In the genomic region with DNA sequence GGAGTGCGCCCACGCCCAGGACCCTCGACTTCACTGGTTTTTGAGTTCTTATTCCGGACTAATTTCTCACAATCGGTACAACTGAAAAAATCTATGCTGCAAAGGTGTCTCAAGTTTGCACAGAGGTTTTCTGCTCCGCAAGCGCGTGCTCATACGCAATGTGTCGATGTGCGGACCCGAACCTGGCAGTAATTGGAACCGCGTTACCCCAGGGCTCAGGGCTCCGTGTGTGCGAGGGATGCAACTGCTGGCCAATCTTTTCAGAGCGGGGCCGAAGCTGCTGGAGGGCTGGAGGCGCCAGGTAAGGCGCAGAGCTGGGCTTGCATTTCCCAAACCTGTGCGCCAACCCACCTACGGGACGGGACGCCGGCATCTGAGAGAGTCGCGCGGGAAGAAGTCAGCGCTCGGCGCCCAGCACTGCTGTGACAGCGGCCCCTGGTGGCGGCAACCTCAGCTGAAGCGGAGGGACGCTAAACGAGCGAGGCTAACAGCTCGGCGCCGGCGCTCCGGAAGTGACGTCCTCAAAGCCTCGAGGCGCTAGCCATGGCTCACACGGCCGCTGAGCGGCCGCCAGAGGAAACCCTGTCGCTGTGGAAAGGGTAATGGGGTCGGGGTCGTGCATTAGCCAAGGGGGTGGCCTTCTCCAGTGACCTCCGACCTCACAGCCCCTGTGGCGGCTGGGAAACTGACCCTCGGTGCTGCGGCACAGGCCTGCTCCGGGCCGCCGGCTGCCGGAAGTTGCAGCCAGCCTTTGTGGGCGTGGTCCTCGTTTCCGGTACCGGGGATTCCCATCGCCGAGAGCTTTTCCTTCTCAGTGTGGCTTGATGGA, we compare ENCODE assay signal across 7 mouse cellular contexts. TPM values are rescaled to one million over a fixed set of nuclear protein-coding genes. Genes with fewer than 3 reads are reported as not detected.
DNase-seq lines count a peak whose midpoint lies in the region; ATAC-seq lines count a peak whose summit lies in the region.

A gene (plus strand): TSS at position 487 of the 829 bp plus-strand sequence.

- H3K4me1 ChIP-seq in embryonic facial prominence, embryonic 12.5 days: peaks cover 11% of the 10 kb centered on the region
- peaks cover 9% of the 10 kb centered on the region; the same call in 1 of the 2 replicates for H3K4me1 ChIP-seq in limb, embryonic 11.5 days (ENCODE audit: control insufficient read depth, insufficient read depth, low read length)
- H3K4me1 ChIP-seq in midbrain, embryonic 14.5 days (ENCODE audit: control insufficient read depth, insufficient read depth, low read length): peaks cover 16% of the 10 kb centered on the region

- H3K4me3 ChIP-seq in embryonic facial prominence, embryonic 12.5 days: peak within 1 kb of the TSS; percentile 83
- H3K4me3 ChIP-seq in limb, embryonic 11.5 days (ENCODE audit: low read depth, low read length): peak within 1 kb of the TSS; percentile 75
- peak within 1 kb of the TSS; percentile 82 for H3K4me3 ChIP-seq in midbrain, embryonic 14.5 days (replicated peaks; ENCODE audit: low read depth, low read length)

- H3K9me3 ChIP-seq in embryonic facial prominence, embryonic 12.5 days: no peaks in the 10 kb centered on the region
- no peaks in the 10 kb centered on the region for H3K9me3 ChIP-seq in limb, embryonic 11.5 days (ENCODE audit: control insufficient read depth, low read length)
- H3K9me3 ChIP-seq in midbrain, embryonic 14.5 days (ENCODE audit: control insufficient read depth, low read length): no peaks in the 10 kb centered on the region

- DNase-seq in adrenal gland, postnatal 25 days: peak; percentile 100
- DNase-seq in heart, adult 11 months: peak; percentile 99
- DNase-seq in kidney, adult 18-20 months: peak; percentile 99
- DNase-seq in limb, embryonic 11.5 days (ENCODE audit: low spot score): peak; percentile 100
- DNase-seq in midbrain, embryonic 14.5 days: peak; percentile 100
- peak; percentile 94 to 99 for DNase-seq in spleen, adult 18-20 months

- peaks cover 10% of the 10 kb centered on the region; the same call in 1 of the 2 replicates for H3K36me3 ChIP-seq in embryonic facial prominence, embryonic 12.5 days
- H3K36me3 ChIP-seq in limb, embryonic 11.5 days (ENCODE audit: control insufficient read depth, insufficient read depth, low read length): no peaks in the 10 kb centered on the region; the same call in 1 of the 2 replicates
- H3K36me3 ChIP-seq in midbrain, embryonic 14.5 days (ENCODE audit: control insufficient read depth, insufficient read depth, low read length): 0 out of 2 replicates have a peak, but pooled peaks cover 4% of the 10 kb centered on the region

- peak within 1 kb of the TSS; percentile 81 for H3K4me2 ChIP-seq in embryonic facial prominence, embryonic 12.5 days (replicated peaks)
- peak within 1 kb of the TSS; percentile 84 for H3K4me2 ChIP-seq in limb, embryonic 11.5 days (ENCODE audit: low read depth, severe bottlenecking)
- peak within 1 kb of the TSS; percentile 91 for H3K4me2 ChIP-seq in midbrain, embryonic 14.5 days (ENCODE audit: low read length)

- peak within 1 kb of the TSS; percentile 87 for H3K9ac ChIP-seq in embryonic facial prominence, embryonic 12.5 days
- peak within 1 kb of the TSS; percentile 91 for H3K9ac ChIP-seq in limb, embryonic 11.5 days (ENCODE audit: low read length)
- peak within 1 kb of the TSS; percentile 85 for H3K9ac ChIP-seq in midbrain, embryonic 14.5 days (replicated peaks; ENCODE audit: low read length)

- WGBS in embryonic facial prominence, embryonic 12.5 days: under 1% methylated on average over 66 of the region's 66 CpGs
- 1% methylated on average over 66 of the region's 66 CpGs for WGBS in limb, embryonic 11.5 days
- under 1% methylated on average over 66 of the region's 66 CpGs for WGBS in midbrain, embryonic 14.5 days

- peak within 1 kb of the TSS; percentile 87 for H3K27ac ChIP-seq in embryonic facial prominence, embryonic 12.5 days
- peak within 1 kb of the TSS; percentile 57 for H3K27ac ChIP-seq in limb, embryonic 11.5 days (replicated peaks; ENCODE audit: low read depth, low read length)
- H3K27ac ChIP-seq in midbrain, embryonic 14.5 days (replicated peaks; ENCODE audit: low read depth, low read length): peak within 1 kb of the TSS; percentile 96

- peak; percentile 91 for ATAC-seq in embryonic facial prominence, embryonic 12.5 days (ENCODE audit: insufficient number of reproducible peaks, insufficient read depth, low FRiP score, low TSS enrichment)
- peak; percentile 92 for ATAC-seq in limb, embryonic 11.5 days (ENCODE audit: insufficient number of reproducible peaks, low FRiP score, low TSS enrichment, low read depth)
- peak; percentile 96 for ATAC-seq in midbrain, embryonic 14.5 days (ENCODE audit: low FRiP score, low TSS enrichment)

- no peaks in the 10 kb centered on the region for H3K27me3 ChIP-seq in embryonic facial prominence, embryonic 12.5 days
- H3K27me3 ChIP-seq in limb, embryonic 11.5 days (ENCODE audit: control insufficient read depth, insufficient read depth, low read length): no peaks in the 10 kb centered on the region
- no peaks in the 10 kb centered on the region for H3K27me3 ChIP-seq in midbrain, embryonic 14.5 days (ENCODE audit: control insufficient read depth, insufficient read depth, low read length)

RNA-seq across cellular contexts. Expression of the gene that starts here (rescaled TPM):
- total RNA-seq in adrenal gland, postnatal 25 days (2021): 18.7 and 28.9 TPM in 2 replicates
- polyA plus RNA-seq in embryonic facial prominence, embryonic 12.5 days (2016; fragmentation: Nextera tagmentation; extraction: Ambion mirVana): 19.1 and 22.4 TPM in 2 replicates
- 16.5 and 17.8 TPM in 2 replicates for polyA plus RNA-seq in limb, embryonic 11.5 days (2014; fragmentation: Nextera tagmentation; extraction: Ambion mirVana)
- polyA plus RNA-seq in midbrain, embryonic 14.5 days (2014; fragmentation: Nextera tagmentation; extraction: Ambion mirVana): 21.2 and 23.0 TPM in 2 replicates

Comparison
In these comparisons a context has a peak if more than half of its experiments do, and no peak if none do; other contexts are left out.
1. Peak in every context shown above with its lines: DNase-seq, ATAC-seq, H3K4me3 ChIP-seq and H3K27ac ChIP-seq.